Mouse (Mus musculus): ENCODE results near the gene Psma5.

DNA sequence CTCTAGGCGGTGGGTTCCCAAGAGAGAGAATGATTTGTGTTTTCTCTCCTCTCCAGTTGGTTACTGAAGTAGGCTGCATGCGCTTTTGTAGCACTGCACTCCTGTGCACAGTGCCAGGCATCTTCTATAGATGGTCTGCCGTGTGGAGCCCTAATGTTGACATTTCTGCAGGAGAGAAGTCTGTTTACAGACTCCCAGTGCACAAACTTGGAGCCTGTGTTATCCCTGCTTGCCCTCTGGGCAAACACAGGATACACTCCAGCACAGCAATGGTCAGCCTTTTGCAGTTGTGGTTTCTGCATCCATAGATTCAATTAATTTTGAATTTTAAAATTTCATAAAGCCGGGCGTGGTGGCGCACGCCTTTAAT lies 40.3 kb downstream of the Psma5 start:
- no peak for TF ChIP-seq POLR2A (IDR thresholded peaks at IDR 0.05; ENCODE audit: low read depth, low read length)
- TF ChIP-seq CTCF (IDR thresholded peaks at IDR 0.05; ENCODE audit: borderline replicate concordance, insufficient read depth, low read length) = no peak
